In genomic region chr12:51810564-51810963, GRCm38 (mm10) we compare ENCODE assay signal across 19 mouse cellular contexts.
"Had no signal": no experiment of that assay in that cellular context is flagged by ENCODE, and none has a peak within 500 bp of the region (broad histone marks: within the 10 kb centered on the region; RNA-seq: fewer than 3 reads in every experiment).

No protein-coding gene starts in this region.

- DNase-seq: lung, adult 18-20 months; lung, embryonic 14.5 days; lung, postnatal 10 days; lung, postnatal 4 days; midbrain, embryonic 14.5 days; retina, postnatal 1 day; right cerebral cortex, adult 18-20 months; right cerebral cortex, postnatal 25 days; right cerebral cortex, postnatal 4 days; thymus, adult 2 months; thymus, postnatal 25 days; thymus, postnatal 4 days had no signal

- H3K4me1 ChIP-seq: midbrain, embryonic 12.5 days; neural tube, embryonic 13.5 days; neural tube, embryonic 15.5 days; stomach, embryonic 15.5 days had no signal

- H3K4me3 ChIP-seq: midbrain, embryonic 10.5 days; midbrain, embryonic 12.5 days; myocyte; neural tube, embryonic 13.5 days; neural tube, embryonic 15.5 days; stomach, embryonic 15.5 days had no signal

- H3K27ac ChIP-seq: midbrain, embryonic 10.5 days; midbrain, embryonic 12.5 days; neural tube, embryonic 13.5 days; neural tube, embryonic 15.5 days; stomach, embryonic 15.5 days; stomach, postnatal 0 days had no signal
